Mouse (Mus musculus): ENCODE measurements around the gene Pan2.

GRCm38 (mm10) chr10:128298243-128298642 is 4.9 kb upstream of the Pan2 start:
- TF ChIP-seq CTCF (IDR thresholded peaks at IDR 0.05; ENCODE audit: low read depth) = no peak
- no peak for TF ChIP-seq EP300 (IDR thresholded peaks at IDR 0.05; ENCODE audit: low read depth)
